ENCODE assay signal across 17 mouse cellular contexts in the genomic region with DNA sequence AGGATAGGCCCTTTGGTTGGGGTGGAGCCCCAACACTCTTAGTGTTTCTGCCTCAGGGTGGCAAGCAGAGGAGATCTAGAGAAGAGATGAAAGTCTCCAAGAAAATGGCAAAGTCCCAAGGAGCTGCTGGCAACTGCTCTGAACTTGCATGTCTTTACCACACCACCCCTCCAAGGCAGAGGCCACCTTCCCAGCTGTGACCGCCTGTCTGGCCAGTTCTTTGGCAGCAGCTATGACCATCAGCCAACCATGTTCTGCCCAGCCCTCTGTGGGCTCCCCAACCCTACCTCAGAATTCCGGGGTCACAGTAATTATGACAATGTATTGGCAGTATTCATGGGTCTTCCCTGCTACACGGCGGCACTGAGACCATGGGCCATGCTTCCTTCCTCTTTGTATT. TPM values are rescaled to one million over a fixed set of nuclear protein-coding genes. Genes with fewer than 3 reads are reported as not detected.
"Had no signal": no experiment of that assay in that cellular context is flagged by ENCODE, and none has a peak within 500 bp of the region (broad histone marks: within the 10 kb centered on the region; RNA-seq: fewer than 3 reads in every experiment).

No protein-coding gene starts in this region.

- H3K4me1 ChIP-seq: neural tube, embryonic 13.5 days; stomach, embryonic 15.5 days had no signal

- H3K27me3 ChIP-seq: neural tube, embryonic 13.5 days; neural tube, embryonic 15.5 days; stomach, embryonic 15.5 days had no signal

- H3K9ac ChIP-seq: neural tube, embryonic 13.5 days; neural tube, embryonic 15.5 days; stomach, embryonic 15.5 days had no signal

- H3K4me2 ChIP-seq: neural tube, embryonic 13.5 days; neural tube, embryonic 15.5 days; stomach, embryonic 15.5 days had no signal

- H3K4me3 ChIP-seq: neural tube, embryonic 13.5 days; neural tube, embryonic 15.5 days; stomach, embryonic 15.5 days had no signal

- H3K36me3 ChIP-seq: neural tube, embryonic 13.5 days; neural tube, embryonic 15.5 days; stomach, embryonic 15.5 days had no signal

- H3K9me3 ChIP-seq: neural tube, embryonic 13.5 days; neural tube, embryonic 15.5 days; stomach, embryonic 15.5 days had no signal

- DNase-seq: retina, postnatal 1 day; right cerebral cortex, adult 18-20 months; right cerebral cortex, postnatal 14 days; right cerebral cortex, postnatal 25 days; right cerebral cortex, postnatal 4 days; spleen, adult 18-20 months; thymus, adult 18-20 months; thymus, adult 2 months; thymus, postnatal 14 days; thymus, postnatal 25 days; thymus, postnatal 36 days; thymus, postnatal 4 days had no signal

- H3K27ac ChIP-seq: neural tube, embryonic 13.5 days; neural tube, embryonic 15.5 days; stomach, embryonic 15.5 days; stomach, postnatal 0 days had no signal

RNA-seq across cellular contexts. Expression of a gene that starts 31.5 kb away (rescaled TPM):
- total RNA-seq: neutrophil, adult 5-6 weeks had no signal
